In the genomic region with DNA sequence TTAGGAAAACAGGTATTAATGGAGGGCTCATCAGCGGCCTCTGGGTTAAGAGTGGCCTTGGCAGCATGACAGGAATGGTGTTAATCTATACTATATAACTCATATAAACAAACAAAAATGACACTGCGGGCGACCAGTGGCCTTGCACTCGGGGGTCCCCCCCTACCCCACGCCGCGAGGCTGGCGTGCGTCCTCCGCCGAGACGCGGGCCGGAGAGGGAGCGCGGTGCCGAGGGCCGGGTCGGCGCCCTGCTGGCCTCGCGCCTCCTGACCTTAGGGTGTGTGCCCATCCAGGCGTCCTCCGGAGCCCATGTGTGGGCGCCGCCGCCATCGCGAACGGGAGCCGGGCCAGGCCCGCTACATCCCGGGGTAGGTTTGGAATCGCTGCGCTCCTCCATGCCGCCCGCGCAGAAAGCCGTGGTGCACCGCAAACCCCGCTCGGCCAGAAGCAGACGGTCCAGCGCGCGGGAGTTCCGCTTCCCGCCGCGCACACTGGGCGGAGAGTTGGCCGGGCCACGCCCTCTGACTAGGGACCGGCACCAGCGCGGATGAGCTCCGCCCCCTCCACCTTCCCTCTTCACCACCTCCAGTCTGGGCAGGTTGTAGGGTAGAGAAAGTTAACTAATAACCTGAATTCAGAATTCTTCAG, we compare ENCODE assay signal across 8 mouse cellular contexts. TPM values are rescaled to one million over a fixed set of nuclear protein-coding genes. Genes with fewer than 3 reads are reported as not detected.
A peak's percentile ranks its signal among the peaks of the same experiment; 100 is the strongest.
DNase-seq lines count a peak whose midpoint lies in the region; ATAC-seq and TF ChIP-seq lines count a peak whose summit lies in the region.

Tsen15 (minus strand) TSS at position 501 of the 648 bp plus-strand sequence.

- in situ Hi-C loops in ES-E14 (cut with MboI; ENCODE audit: low sequenced_read_pairs in 2 of 2, unreplicated experiment in 2 of 2) = no loop called here

- no peaks in the 10 kb centered on the region for H3K9me3 ChIP-seq in ES-E14 (ENCODE audit: control insufficient read depth, insufficient read depth, low read depth, low read length)
- H3K9me3 ChIP-seq in forebrain, embryonic 15.5 days = no peaks in the 10 kb centered on the region
- no peaks in the 10 kb centered on the region for H3K9me3 ChIP-seq in liver, postnatal 0 days (ENCODE audit: low read length)
- H3K9me3 ChIP-seq in neural tube, embryonic 13.5 days = no peaks in the 10 kb centered on the region

- H3K9ac ChIP-seq in ES-E14 (ENCODE audit: insufficient read depth, low read depth, low read length, poor library complexity, severe bottlenecking) = peak within 1 kb of the TSS; percentile 76
- H3K9ac ChIP-seq in forebrain, embryonic 15.5 days (replicated peaks) = peak within 1 kb of the TSS; percentile 91
- H3K9ac ChIP-seq in liver, postnatal 0 days (replicated peaks) = peak within 1 kb of the TSS; percentile 89
- peak within 1 kb of the TSS; percentile 73 for H3K9ac ChIP-seq in neural tube, embryonic 13.5 days

- H3K4me2 ChIP-seq in forebrain, embryonic 15.5 days (replicated peaks) = peak within 1 kb of the TSS; percentile 88
- H3K4me2 ChIP-seq in liver, postnatal 0 days (ENCODE audit: low read depth, low read length) = peak within 1 kb of the TSS; percentile 81
- peak within 1 kb of the TSS; percentile 70 for H3K4me2 ChIP-seq in neural tube, embryonic 13.5 days

- intact Hi-C loops in heart, postnatal 14 days (cut with DNase I) = no loop called here

- TF ChIP-seq EP300 in liver, postnatal 0 days (IDR thresholded peaks at IDR 0.05; ENCODE audit: low read depth) = no peak

- H3K36me3 ChIP-seq in ES-E14 (ENCODE audit: control insufficient read depth, insufficient read depth, low read length, poor library complexity, severe bottlenecking) = no peaks in the 10 kb centered on the region
- H3K36me3 ChIP-seq in forebrain, embryonic 15.5 days = no peaks in the 10 kb centered on the region
- H3K36me3 ChIP-seq in liver, postnatal 0 days (replicated peaks; ENCODE audit: insufficient read depth, low read length) = 0 out of 2 replicates have a peak, but pooled peaks cover 3% of the 10 kb centered on the region
- H3K36me3 ChIP-seq in neural tube, embryonic 13.5 days = 0 out of 2 replicates have a peak, but pooled peaks cover 4% of the 10 kb centered on the region

- ATAC-seq in forebrain, embryonic 15.5 days (replicated peaks) = peak; percentile 97
- ATAC-seq in liver, postnatal 0 days = peak; percentile 100
- peak; percentile 95 for ATAC-seq in neural tube, embryonic 13.5 days (ENCODE audit: low read depth)

- peak; percentile 71 for DNase-seq in ES-E14 (ENCODE audit: low read depth, low spot score)
- peak; percentile 85 for DNase-seq in cerebellum, adult 11-12 months
- peak; percentile 88 to 92 for DNase-seq in heart, postnatal 14 days
- peak; percentile 83 for DNase-seq in layer of hippocampus, adult 11-12 months (ENCODE audit: low spot score)
- peak; percentile 91 for DNase-seq in liver, postnatal 0 days
- DNase-seq in telencephalon, adult 2 months (ENCODE audit: low read depth, low spot score) = peak; percentile 51

- WGBS in forebrain, embryonic 15.5 days = under 1% methylated on average over 57 of the region's 57 CpGs
- 0% methylated on average over 57 of the region's 57 CpGs for WGBS in liver, postnatal 0 days (ENCODE audit: insufficient replicate concordance)
- under 1% methylated on average over 57 of the region's 57 CpGs for WGBS in neural tube, embryonic 13.5 days

- H3K27me3 ChIP-seq in forebrain, embryonic 15.5 days = no peaks in the 10 kb centered on the region
- no peaks in the 10 kb centered on the region for H3K27me3 ChIP-seq in liver, postnatal 0 days (ENCODE audit: insufficient read depth, low read length)
- peaks cover 3% of the 10 kb centered on the region; the same call in 1 of the 2 replicates for H3K27me3 ChIP-seq in neural tube, embryonic 13.5 days

- H3K4me1 ChIP-seq in ES-E14 (ENCODE audit: control insufficient read depth in 2 of 2, insufficient read depth in 2 of 2, low read length in 2 of 2, poor library complexity in 1 of 2) = no peaks in the 10 kb centered on the region
- H3K4me1 ChIP-seq in forebrain, embryonic 15.5 days = peaks cover 11% of the 10 kb centered on the region
- 0 out of 2 replicates have a peak, but pooled peaks cover 6% of the 10 kb centered on the region for H3K4me1 ChIP-seq in liver, postnatal 0 days (ENCODE audit: insufficient read depth)
- peaks cover 5% of the 10 kb centered on the region; the same call in 1 of the 2 replicates for H3K4me1 ChIP-seq in neural tube, embryonic 13.5 days (replicated peaks)

- TF ChIP-seq CTCF in liver, postnatal 0 days (IDR thresholded peaks at IDR 0.05; ENCODE audit: low read depth) = no peak

- H3K27ac ChIP-seq in ES-E14 (ENCODE audit: insufficient read depth, low read depth, low read length, poor library complexity, severe bottlenecking) = no peak within 1 kb of the TSS
- no peak within 1 kb of the TSS for H3K27ac ChIP-seq in forebrain, embryonic 15.5 days (replicated peaks)
- H3K27ac ChIP-seq in liver, postnatal 0 days (ENCODE audit: low read depth) = peak within 1 kb of the TSS; percentile 66
- H3K27ac ChIP-seq in neural tube, embryonic 13.5 days (replicated peaks) = no peak within 1 kb of the TSS

- H3K4me3 ChIP-seq in ES-E14 (ENCODE audit: insufficient read depth in 1 of 2, low read depth in 1 of 2, low read length in 2 of 2, poor library complexity in 1 of 2, severe bottlenecking in 1 of 2) = peak within 1 kb of the TSS; percentile 76 to 93
- peak within 1 kb of the TSS; percentile 95 for H3K4me3 ChIP-seq in forebrain, embryonic 15.5 days
- peak within 1 kb of the TSS; percentile 96 for H3K4me3 ChIP-seq in liver, postnatal 0 days (ENCODE audit: low read depth, low read length)
- peak within 1 kb of the TSS; percentile 61 for H3K4me3 ChIP-seq in neural tube, embryonic 13.5 days

TF ChIP-seq in ES-E14, 5 proteins besides CTCF, POLR2A, EP300 and RAD21:
- peak; percentile 81 for TF ChIP-seq HCFC1 (IDR thresholded peaks at IDR 0.05; ENCODE audit: borderline replicate concordance, insufficient read depth, low read length)
- TF ChIP-seq MAFK (IDR thresholded peaks at IDR 0.05; ENCODE audit: insufficient read depth, low read depth, low read length) = no peak
- no peak for TF ChIP-seq ZNF384 (IDR thresholded peaks at IDR 0.05; ENCODE audit: low read depth, low read length)
- TF ChIP-seq CHD2 (IDR thresholded peaks at IDR 0.05; ENCODE audit: low read depth, low read length) = no peak
- TF ChIP-seq ZC3H11A (IDR thresholded peaks at IDR 0.05; ENCODE audit: borderline replicate concordance, low read depth, low read length) = no peak

RNA-seq across cellular contexts. Expression of gene Tsen15, which starts in this region (rescaled TPM):
- total RNA-seq in ES-E14 (2012; rRNA removed) = 34.2 and 54.0 TPM in 2 replicates
- polyA plus RNA-seq in forebrain, embryonic 15.5 days (2015; fragmentation: Nextera tagmentation; extraction: Ambion mirVana) = 43.0 and 45.0 TPM in 2 replicates
- 10 to 100 TPM; 15.4 to 17.4 TPM for total RNA-seq in heart, postnatal 14 days (2021)
- 15.5 and 17.1 TPM in 2 replicates for polyA plus RNA-seq in liver, postnatal 0 days (2015; fragmentation: Nextera tagmentation; extraction: Ambion mirVana)
- polyA plus RNA-seq in neural tube, embryonic 13.5 days (2015; fragmentation: Nextera tagmentation; extraction: Ambion mirVana) = 39.6 and 40.6 TPM in 2 replicates
